Mouse (Mus musculus): ENCODE results near the gene Kif16b. TPM values are rescaled to one million over a fixed set of nuclear protein-coding genes. Genes with fewer than 3 reads are reported as not detected.

Gene Kif16b
- polyA plus RNA-seq (2017; shearing (Covaris generic)), result 10 to 100 TPM; 19.8 to 21.5 TPM

GRCm38 (mm10) chr2:142900862-142901805, at the start of gene Kif16b:
Gene Kif16b, minus strand, starts transcription at chr2:142901531.

Other genes with a start within 250 kb of the Kif16b start
- gene Snrpb2, start 161.5 kb upstream of the Kif16b start, polyA plus RNA-seq (2017; shearing (Covaris generic)), result 10 to 100 TPM; 48.0 to 58.1 TPM
- gene Otor, start 176.9 kb upstream of the Kif16b start, polyA plus RNA-seq (2017; shearing (Covaris generic)), result under 1 TPM in 1 of 2 experiments, not detected in 1; 0.50 TPM

All from inflammation-experienced regulatory T-cells (primary cell).